Mouse (Mus musculus) embryo, embryonic 11 days (tissue): Measurements from ENCODE around the gene Tbc1d10c.

Source experiments
- DNase-seq: peaks from one replicate; pipeline ENCODE4 v3.0.0-alpha.2; 2015

The Tbc1d10c gene

DNA sequence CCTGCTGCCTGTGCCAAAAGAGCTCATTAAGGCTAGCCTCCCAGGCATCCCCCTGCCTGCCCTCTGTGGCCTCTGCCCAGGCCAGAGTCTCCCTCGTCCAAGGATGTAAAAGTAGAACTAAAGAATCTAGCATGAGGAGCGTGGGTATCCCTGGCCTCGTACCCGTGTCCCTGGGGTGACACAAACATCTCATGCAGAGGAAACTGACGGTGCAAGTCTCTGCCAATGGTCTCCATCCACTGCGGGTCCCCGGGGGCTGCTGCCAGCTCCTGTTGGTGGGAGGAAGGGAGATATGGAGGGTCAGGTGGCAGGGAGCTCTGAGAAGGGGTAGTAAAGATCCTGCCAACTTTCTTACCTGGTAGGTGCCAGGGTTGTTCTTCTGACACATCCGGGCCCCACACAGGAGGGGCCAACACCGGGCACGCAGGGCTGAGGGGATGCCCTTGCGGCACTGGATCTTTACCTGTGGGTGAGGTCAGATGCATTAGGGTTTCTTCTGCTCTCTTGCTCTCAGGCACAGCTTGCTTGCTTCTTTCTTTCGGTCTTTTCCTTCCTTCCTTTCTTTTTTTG is 1.9 kb downstream of the Tbc1d10c start:
- DNase-seq = no peak

DNA sequence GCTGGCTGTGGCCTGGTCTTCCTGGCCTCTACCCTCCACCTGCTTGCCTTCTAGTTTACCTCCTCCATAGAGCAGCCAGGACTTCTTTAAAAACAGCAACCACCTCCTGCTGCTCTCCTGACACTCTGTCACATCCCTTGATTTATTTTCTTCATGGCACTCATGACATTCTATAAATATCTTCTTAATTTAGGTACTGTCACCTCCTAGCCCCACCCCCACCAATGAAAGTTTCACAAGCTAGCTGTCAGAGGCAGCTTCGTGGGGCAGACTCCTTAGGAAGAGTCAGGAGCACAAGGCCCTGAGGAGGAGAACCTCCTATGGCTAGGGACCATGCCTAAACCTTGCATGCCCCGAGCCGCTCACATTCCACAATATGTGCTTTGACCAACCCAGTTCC is 3.8 kb downstream of the Tbc1d10c start:
- DNase-seq = no peak

DNA sequence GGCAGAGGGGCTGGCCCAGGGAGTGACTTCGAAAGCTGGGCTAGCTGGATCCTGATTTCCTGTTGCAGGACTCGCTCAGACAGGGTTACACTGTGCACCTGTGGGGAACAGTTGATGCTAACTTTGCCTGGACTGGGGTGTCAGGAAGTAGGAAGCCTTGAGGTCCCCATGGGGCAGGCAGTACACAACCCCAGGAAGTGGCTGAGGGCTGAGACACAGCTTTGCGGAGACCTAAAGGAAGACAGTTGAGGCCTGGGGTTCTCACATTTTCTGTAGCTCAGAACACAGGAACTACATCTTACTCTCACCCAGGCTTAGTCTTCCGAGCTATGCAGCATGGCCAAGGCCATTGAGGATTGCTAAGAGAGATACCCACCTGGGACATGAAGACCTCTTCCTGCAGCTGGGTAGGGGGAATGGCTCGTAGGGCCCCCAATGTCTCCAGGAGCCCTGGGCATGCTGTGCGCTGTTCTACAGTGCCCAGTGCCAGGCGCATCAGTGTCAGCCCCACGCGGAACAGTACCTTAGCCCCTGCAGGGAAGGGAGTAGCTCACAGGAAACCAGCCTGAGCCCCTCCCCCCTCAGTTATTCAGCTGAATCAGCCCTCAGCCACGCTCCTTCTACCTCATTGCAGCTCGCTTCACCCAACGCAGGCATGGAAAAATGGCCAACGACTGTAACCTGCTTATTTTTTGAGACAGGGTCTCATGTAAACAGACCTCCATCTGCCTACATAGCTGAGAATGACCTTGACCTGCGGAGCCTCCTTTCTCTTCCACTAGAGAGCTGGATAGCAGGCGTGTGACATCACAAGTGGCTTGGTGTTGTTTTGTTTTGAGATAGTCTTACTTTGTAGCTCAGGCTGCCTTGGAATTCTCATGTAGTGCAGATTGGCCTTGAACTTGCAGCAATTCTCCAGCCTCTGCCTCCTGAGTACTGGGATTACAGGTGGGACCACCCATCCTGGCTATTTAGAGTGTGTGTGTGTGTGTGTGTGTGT is 5.8 kb downstream of the Tbc1d10c start:
- DNase-seq = peak; percentile 30

DNA sequence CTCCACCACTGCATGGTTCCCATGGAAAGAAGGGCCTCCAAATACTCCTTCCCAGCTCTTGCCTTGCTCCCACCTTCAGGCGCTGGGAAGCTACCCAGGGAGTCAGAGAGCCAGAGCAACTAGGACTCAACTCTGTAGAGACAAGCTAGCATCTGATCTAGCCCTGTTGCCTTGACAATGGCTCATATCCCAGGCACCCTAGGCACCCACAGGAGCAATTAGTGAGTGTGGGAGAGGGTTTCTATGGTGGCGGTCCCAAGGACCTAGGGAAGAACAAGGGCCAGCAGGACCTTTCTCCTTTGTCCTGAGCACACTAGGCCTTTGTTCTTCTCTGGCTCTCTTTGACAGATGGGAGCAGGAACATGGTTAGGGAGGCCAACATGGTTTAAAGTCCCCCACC is 7.4 kb downstream of the Tbc1d10c start:
- no peak for DNase-seq

DNA sequence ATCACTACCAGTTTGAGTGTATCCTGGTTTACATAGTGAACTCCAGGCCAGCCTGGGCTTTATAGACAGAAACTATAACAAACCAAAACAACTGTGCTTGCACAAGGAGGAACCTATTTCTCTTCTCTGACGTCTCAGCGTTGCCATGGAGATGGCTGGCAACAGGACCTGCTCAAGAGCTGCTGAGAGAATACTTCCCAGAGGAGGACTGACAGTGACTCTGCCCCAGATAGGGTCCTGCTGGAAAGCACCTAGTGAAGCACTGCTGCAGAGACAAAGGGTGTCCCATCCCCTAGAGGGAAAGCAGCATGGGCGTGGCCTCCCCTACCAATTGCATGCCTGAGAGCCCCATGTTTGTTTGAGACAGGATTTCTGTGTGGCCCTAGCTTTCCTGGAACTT is 9.2 kb downstream of the Tbc1d10c start:
- DNase-seq = peak; percentile 46

DNA sequence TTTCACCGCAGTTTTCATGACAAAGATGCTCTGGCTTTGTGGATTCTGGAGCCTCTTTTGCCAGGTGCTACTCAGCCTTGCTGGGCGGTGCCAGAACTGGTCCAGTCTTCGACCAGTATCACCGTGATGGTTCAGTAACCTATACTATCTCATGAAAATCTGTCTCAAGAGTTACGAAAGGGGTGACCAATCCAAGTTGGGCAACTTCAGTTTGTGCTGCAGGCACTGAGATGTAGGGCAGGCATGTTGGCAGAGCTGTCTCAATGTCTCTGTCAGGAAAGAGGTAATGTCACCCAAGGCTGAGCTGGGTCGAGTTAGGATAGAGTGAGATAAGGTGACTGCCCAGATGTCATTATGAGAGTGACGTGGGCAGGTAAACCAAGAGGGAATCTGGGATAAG is 10.7 kb downstream of the Tbc1d10c start:
- DNase-seq = no peak

DNA sequence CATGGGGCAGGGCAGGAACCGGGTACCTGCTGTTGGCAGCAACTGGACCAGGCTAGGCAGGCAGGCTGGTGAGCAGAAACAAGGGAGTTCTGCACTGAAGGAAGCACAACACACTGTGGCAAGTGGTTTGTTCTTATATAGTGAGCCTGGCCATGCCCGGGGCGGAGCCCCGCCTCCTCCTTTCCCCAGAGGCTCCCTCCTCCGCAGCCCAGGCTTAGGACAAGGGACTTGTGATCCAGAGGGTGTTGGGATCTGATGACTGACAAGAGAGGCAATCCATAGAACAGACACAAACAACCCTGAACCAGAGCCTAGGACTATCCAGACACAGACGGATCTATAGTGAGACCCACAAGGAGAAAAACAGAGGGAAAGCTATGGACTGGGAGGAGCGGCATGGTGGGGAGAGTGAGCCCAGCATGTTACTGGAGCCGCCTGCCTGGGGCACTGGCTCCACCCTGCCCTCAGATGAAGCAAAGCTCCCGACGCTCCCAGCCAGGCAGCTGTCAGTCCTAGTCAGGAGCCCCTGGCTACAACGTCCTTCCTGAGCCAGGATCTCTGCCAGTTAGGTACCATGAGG is 15.6 kb downstream of the Tbc1d10c start, which contains the start of gene Carns1:
Carns1 (minus strand) TSS at position 112 of the 580 bp plus-strand sequence.
- DNase-seq = peak; percentile 50

DNA sequence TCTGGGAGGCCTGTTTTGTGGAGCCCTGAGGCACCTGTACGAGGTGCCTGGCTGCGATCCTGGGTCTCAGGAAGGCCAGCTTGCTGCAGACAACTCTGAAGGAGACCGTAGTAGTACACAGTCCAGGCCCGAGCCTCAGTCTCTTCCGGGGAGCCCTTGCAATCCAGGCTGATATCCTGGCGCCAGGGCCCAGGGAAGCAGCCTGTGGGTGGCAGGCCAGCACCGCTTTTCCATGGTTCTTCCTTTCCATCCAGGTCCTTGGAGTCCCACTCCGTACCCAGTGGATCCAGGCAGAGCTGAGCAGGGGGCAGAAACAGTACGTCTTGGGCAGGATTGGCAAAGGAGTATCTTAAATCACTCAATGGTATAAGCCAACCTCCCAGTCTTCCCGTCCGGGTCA is 18.2 kb downstream of the Tbc1d10c start:
- no peak for DNase-seq

DNA sequence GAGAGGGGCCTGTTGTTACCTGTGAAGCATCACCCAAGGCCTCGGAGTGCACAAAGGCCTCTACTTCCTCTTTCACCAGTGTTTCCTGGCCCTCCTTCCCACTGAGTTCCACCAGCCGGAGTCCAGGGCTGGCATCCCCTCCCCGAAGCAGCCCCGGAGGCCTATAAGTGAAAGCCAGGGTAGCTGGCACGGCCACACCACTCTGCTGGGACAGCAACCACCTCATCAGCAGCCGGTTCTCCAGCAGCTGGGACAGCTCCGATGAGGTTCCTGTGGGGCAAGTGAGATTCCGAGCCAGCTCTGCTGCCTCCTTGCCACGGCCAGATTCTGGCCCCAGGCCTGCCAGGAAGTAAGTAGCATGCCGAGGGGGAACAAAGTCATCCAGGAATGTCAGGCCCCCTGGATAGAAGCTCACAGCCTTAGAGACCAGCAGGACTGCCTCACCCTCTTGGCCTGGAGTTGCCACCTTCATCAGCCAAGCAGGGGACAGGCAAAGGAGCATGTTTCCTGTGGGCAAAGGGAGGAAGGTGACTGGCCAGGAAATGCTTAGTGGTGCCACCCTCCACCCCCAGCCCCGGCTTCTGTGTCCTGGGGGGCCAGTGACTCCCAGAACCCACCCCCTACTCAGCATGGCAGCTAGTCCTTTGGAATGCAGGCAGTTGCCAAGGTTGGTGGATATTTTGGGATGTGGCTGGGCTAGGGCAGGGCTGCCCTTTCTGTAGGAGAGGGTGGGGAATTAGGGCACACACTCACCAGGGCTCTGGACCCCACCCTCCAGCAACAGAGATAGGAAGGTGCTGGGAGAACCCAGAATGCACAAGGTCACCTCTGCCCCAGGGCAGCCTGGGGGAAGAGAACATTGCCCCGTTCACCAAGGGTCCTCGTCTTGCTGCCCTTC is 19.4 kb downstream of the Tbc1d10c start:
- no peak for DNase-seq

DNA sequence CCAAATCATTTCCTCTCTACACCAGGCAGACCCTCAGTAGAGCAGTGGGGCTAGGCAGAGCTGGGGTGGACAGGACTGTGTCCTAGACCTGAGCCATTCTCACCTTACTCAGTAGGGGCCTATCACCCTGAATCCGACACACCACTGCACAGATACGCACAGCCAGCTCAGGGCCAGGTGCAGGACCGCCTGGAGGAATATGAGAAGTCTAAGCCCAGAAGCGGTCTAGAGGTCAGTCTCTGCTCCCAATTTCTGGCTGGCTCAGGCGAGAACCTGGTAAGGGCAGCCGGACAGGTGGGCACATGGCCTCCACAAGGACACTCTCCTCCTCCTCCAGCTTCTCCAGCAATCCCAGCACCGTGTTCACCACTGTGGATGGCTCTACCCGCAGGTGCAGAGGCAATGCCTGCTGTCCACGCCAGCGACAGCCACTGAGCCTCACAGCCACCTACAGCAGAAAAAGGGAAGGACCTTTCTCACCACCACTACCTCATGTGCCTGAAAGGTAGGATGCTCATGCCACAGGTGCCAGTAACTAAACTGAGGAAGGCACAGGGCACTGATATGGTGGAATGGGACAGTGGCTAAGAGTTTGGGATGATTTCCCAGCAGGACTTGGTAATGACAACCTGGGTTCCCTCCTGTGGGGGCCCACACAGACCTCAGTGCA is 20.2 kb downstream of the Tbc1d10c start:
- no peak for DNase-seq

DNA sequence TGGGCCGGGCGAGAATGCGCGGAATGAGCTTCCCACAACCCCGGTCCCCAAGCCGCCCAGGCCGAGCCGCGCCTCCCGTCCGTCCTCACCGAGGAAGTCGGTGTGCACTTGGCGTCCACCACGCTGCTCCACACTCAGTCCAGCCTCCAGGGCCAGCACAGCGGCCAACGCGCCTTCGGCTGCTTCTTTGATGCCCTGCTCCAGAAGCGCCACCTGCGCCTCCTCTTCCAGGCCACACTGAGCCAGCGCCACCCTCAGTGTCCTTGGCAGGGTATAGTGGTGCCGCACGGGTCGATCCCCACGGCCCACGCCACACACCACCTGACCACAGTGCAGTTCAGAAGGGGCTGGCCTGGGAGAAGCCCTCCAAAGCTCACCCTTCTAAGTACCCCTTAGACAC is 21.3 kb downstream of the Tbc1d10c start:
- DNase-seq = no peak

DNA sequence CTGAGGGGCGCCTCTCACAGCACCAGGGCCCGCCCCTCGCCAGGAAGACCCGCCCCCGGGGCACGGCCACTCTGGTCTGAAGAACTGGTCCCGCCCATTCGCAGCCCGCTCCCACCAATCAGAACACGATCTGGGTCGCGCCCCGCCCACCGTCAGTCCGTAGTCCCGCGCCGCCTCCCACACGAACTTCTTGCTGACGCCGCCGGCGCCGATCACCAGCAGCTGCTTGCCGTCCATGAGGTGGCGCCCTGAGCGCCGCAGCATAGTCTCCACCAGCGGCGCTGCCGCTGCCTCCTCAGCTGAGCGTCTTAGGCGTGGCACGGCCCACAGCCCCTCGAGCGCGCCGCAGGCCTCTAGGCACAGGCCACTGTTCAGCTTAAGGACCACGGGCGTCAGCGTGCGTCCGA is 21.7 kb downstream of the Tbc1d10c start:
- peak; percentile 99 for DNase-seq

DNA sequence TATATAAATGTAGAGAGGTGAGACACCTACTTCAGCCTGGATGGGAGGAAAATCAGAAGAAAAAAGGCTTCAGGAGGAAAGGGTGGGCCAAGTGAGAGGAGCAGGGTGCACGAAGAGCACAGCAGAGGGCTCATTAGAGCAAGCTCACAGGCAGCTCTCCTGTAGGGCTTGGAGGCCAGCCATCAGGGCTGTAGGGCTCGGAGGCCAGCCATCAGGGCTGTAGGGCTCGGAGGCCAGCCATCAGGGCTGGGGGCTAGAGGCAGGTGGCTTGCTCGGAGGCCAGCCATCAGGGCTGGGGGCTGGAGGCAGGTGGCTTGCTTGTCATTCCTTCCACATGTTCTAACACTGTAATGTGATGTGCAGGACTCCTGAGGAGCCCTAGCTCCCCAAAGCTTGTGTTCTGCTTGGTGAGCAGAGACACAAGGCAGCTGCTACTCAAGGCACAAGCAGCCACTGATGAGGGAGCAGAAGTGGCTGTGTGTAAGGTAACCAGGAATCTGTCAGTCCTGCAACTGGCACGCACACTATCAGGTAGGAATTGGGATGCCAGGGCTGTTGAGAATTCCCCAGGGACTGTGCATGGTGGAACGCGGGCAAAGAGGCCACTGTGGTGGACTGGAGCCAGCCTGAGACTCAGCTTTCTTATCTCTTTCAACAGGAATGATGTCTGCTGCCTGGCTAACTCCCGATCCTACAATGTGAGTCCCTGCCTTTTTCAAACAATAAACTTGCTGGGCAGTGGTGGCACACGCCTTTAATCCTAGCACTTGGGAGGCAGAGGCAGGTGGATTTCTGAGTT is 24.2 kb downstream of the Tbc1d10c start:
- DNase-seq = no peak

DNA sequence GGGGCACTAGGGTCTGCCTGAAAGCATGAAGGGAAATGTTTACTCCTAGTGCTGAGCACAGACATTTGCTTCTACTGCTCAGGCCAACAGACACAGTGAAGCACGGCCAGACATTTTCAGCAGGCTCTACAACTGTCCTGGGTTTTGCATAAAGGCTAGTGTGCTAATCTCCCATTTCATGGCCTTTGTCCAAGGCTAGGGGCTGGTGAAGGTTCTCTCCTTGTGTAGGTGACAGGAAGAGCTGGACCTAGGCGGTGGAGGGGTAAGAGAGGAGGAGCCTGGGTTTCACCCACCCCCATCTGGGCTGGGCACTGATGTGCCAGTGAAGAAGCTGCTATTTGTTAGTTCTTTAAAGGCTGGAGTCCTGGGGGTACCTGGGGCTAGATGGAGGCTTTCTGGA is 26.4 kb downstream of the Tbc1d10c start:
- DNase-seq = no peak

DNA sequence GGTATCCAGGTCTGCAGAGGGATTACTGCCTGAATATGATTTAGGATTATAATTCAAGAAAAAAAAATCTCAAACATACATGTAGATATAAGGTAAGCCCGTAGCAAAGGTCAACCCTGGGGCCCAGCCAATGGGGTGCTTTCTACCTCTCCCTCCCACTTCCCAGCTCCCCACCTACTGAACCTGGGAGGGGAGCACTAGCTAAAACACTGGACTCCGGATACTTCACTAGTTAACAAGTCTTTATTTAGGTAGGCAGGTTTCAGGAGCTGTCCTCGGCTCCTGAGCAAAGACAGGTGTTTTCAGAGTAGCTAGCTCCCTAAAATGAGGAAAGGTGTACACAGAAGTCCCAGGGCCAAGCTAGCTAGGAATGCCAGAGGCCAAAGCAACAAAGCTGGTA is 27.0 kb downstream of the Tbc1d10c start:
- no peak for DNase-seq

DNA sequence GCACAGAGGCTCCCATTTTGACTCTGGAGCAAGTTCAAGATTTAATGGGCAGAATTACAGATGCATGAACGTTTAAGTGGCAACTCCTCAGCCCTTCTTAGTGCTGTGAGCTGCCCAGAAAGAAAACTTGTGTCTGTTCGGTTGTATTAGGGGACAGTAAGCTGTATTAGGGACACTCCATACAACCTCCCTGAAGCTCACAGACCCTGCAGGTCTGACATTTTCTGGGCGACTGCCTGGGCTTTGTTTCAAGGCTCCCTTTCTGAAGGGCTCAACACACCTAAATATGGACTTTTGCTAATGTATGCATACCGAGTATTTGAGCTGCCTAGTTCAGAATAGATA is 27.6 kb downstream of the Tbc1d10c start:
- no peak for DNase-seq

DNA sequence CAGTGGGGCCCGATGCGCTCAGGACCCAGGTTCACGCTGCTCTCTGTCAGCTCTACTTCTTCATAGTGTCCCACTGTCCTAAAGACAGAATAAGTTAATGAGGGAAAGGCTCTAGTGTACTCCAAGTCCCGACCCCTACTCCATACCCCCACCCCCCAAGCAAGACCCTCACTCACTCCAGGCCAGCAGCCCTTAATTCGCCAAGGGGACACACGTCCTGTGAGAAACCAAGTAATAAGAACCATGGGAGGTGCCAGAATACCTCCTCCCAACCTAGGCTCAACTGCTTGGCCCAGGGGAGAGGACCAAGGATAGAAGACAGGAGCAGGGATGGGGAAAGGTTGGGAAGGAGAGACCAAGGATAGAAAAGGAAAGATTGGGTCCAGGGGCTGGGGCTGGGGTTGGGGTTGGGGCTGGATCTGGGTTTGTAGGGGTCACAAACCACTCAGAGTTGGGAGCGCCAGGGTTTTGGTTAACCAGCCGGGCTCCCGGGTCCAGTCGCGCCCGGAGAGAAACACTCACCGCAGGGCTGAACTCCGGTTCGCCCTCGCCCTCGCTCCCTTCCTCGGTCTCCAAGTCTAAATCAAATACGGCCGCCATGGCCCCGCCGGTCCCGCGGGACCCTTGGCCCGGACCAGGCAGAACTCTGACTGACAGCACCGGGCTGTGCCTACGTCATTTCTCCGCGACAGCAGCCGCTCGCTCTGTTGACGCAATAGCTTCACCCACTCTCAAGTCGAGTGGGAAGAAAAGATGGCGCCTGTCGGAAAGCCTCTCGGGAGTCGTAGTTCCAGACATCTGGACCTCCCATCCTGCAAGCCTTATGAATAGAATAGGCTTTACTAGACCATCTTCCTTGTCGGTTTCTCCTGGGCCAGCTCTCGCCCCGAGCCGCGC is 28.2 kb downstream of the Tbc1d10c start, which contains the start of gene Rps6kb2:
Rps6kb2 (minus strand) TSS at position 709 of the 897 bp plus-strand sequence.
- DNase-seq = peak; percentile 97

DNA sequence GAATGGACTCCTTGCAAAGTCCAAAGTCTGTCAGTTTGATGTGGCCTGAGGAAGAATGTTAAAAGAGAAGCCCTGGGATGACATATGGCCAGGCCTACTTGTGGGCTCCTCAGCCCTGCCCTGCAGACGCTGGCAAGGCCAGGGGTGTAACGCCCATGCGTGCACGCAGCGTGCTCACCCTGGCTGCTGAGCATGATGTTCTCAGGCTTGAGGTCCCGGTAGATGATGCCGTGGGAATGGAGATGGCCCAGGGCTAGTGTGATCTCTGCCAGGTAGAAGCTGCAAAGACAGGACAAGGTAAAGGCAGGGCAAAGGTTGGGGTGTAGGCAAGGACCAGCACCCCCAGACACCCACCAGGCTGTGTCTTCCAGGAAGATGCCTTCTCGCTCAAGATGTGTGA is 32.0 kb downstream of the Tbc1d10c start:
- DNase-seq = no peak

DNA sequence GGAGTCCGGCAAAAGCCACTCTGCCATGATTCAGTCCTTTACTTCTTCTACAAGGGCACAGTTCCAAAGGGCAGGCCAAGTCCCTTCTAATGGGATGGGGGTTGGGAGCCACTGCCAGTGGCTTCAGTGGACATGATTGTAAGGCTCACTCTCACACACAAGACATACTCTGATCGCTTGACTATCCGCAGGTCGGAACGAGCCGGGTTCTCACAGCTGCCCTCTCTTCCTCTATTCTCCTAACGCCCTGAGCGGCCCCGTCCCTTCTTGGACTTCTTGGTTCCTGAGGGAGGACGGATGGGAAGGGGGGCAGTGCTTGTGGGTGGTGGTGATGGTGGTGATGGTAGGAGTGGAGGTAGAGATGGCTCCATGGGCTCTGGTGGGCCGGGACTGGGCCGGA is 34.3 kb downstream of the Tbc1d10c start:
- no peak for DNase-seq

DNA sequence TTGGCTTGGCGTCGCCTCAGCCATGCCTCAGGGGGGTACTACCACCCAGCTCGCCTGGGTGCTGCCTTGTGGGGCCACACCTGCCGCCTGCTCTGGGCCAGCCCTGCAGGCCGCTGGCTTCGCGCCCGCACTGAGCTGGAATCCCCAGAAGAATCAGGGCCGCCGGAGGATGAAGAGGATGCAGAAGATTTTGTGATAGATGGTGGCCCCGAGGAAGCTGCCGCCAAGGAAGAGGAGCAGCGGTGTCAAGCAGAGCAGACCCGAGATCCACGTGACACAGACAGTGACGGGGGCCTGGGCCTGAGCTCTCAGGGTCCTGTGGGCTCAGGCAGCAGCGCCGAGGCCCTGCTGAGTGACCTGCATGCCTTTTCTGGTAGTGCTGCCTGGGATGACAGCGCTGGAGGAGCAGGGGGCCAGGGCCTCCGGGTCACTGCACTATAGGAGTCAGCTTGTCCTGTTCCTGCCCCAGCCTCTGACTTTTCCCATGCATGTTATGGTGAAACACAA is 35.0 kb downstream of the Tbc1d10c start:
- no peak for DNase-seq
